Mouse (Mus musculus) retina, adult 2 months (tissue): ENCODE measurements around the gene 5730507C01Rik.
A peak's percentile ranks its signal among the peaks of the same experiment; 100 is the strongest.
"Not testable (repeated sequence)": the region's sequence is repeated elsewhere in the genome, so short reads cannot be mapped to it uniquely, and the experiment has no call there.

Experiments used
- DNase-seq: peaks from one replicate; pipeline ENCODE4 v3.0.0-alpha.2; 2012; ENCODE audit warnings: low read depth, low spot score

The 5730507C01Rik gene

DNA sequence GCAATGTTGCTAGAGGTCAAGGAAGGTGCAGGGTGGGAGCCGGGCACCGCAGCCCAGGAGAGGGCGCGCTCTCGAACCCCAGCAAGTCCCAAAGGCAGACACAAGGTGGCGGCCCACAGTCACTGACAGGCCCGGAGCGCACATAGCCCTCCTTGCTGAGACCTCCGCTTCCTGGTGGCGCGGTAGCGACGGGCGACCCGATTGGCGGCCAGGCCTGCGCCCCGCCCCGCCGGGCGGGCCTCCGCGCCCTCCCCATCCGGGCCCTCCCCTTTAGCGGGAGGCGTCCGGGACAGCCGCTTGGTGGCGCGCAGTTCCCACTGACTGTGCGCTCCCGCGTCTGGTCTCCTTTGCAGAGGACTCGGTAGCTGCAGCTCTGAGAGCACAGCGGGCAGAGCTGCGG lies at the start of gene 5730507C01Rik:
TSS of gene 5730507C01Rik (plus strand) at position 340 of the 400 bp plus-strand sequence.
- DNase-seq = peak; percentile 2

DNA sequence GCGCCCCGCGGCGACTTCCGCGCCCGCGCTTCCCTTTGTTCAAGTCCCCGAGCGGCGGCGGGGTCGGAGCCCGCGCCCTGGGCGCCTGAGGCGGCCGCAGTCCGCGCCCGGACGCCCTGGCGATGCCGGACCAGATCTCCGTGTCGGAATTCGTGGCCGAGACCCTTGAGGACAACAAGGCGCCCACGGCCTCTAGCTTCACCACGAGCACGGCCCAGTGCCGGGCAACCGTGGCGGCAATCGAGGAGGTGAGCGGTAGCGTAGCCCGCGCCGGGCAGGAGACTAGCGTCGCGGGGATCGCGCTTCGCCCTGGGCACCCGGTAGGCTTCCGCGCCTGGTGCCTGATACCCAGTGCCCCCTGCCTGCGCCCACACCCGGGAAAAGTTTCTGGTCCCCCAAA lies 306 bp downstream of the 5730507C01Rik start:
- not testable (repeated sequence) for DNase-seq

DNA sequence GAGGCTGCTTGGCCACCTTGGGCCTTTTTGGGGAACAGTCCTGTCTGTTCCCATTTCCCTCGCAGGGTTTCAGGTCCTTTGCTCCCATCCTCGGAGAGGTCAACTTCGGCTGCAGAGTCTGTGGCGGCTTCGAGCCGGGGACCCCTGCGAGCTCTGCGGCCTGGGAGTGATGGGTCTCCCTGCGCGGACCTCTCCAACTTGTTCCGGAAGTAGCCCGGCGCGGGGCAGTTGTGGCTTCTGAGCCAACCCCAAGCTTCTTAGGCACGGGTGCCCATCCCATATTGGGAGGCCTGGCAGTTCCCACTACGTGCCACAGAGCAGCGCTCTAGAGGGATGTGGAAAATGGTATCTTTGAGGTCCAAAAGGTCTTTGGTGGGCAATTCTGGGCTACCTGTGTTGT lies 767 bp downstream of the 5730507C01Rik start:
- not testable (repeated sequence) for DNase-seq
